Mouse (Mus musculus) cortical plate, adult 2 months (tissue): ENCODE results near the gene Cyb5r3. TPM values are rescaled to one million over a fixed set of nuclear protein-coding genes. Genes with fewer than 3 reads are reported as not detected.

ENCODE experiments used
- H3K27ac ChIP-seq: fragments of 200-500 bp; 2 replicates; pipeline ENCODE4 v1.5.1; 2012; ENCODE audit warnings: low read length, control low read depth, inconsistent platforms; ENCODE audit not compliant: insufficient read depth
- H3K4me1 ChIP-seq: fragments of 200-500 bp; 2 replicates; pipeline ENCODE4 v1.6.1; 2011; ENCODE audit warnings: low read length; ENCODE audit not compliant: control insufficient read depth, insufficient read depth
- H3K4me3 ChIP-seq: fragments of 200-500 bp; 2 replicates; pipeline ENCODE4 v1.5.1; 2011; ENCODE audit warnings: mild to moderate bottlenecking, low read length, control low read depth; ENCODE audit not compliant: insufficient read depth
- CTCF ChIP-seq: fragments of 200-500 bp; IDR thresholded peaks from 2 replicates; pipeline ENCODE4 v1.5.1; 2011; ENCODE audit warnings: mild to moderate bottlenecking, control low read depth, low read length; ENCODE audit not compliant: insufficient read depth; ENCODE audit errors: extremely low read depth
- POLR2A ChIP-seq: fragments of 200-500 bp; IDR thresholded peaks from 2 replicates; pipeline ENCODE4 v1.6.1; 2011; ENCODE audit warnings: mild to moderate bottlenecking, low read length, control low read depth; ENCODE audit not compliant: insufficient read depth; ENCODE audit errors: extremely low read depth
- polyA plus RNA-seq: library from polyadenylated mRNA; depleted of rRNA; stranded (reverse); fragments of >200 nt; gene quantifications from 2 replicates; pipeline ENCODE4 v1.2.3, GENCODE M21; 2012

The Cyb5r3 gene
- polyA plus RNA-seq, 1 experiment, result 57.0 TPM

GRCm38 (mm10) chr15:83126582-83126981 lies 45.8 kb downstream of the Cyb5r3 start:
- Histone ChIP-seq H3K4me1 (no peaks in the 10 kb centered on the region), H3K27ac (no peak overlapping the region), H3K4me3 (no peak overlapping the region)
- TF ChIP-seq CTCF (no peak), POLR2A (no peak)

DNA sequence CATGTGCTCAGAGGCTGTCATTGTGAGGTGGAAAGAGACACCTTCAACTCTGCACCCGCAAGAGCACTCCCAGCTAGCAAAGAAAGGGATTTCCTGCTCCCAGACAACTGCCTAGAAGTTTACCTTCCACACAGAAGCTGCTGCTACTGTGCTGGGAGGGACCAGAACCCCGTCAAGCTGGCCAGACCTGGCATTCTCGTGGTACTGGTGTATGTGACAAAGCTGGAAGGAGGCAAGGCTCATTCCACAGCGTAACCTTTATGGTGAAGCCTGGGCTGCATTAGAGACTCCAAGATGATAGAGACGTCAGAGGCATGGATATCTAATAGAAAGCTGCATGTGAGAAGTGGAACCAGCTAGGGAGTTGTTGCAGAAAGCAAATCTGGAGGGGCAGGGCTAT lies 47.8 kb downstream of the Cyb5r3 start:
- Histone ChIP-seq H3K4me1 (peaks cover 2% of the 10 kb centered on the region; the same call in 1 of the 2 replicates), H3K4me3 (no peak overlapping the region), H3K27ac (no peak overlapping the region)
- TF ChIP-seq POLR2A (no peak), CTCF (no peak)

DNA sequence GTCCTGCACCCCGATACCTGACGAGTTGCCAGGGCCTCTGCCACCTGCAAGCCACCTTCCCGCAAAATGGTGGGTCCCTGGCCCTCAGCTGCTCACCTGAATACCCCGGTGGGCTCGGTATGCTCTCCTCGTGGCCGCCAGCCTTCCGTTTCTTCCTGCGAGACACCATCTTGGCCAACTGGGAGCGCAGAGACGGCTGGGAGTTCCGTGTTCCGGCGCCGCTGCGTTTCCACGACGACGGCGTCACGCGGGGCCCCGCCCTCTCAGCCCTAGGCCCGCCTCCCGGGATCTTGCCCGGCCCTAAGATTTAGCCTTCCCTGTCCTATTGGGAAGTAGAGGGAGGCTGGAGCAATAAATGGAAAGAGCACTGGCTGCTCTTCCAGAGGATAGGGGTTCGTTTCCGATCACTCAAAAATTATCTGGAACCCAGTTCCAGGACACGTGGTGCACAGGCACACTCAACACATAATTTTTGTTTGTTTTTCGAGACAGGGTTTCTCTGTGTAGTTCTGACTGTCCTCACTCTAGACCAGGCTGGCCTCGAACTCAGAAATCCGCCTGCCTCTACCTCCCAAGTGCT lies 49.7 kb downstream of the Cyb5r3 start, which contains the start of gene Rrp7a:
Gene Rrp7a, minus strand, starts transcription at position 236 of the 580 bp plus-strand sequence.
- peak within 1 kb of the TSS; percentile 18; the same call in 1 of the 2 replicates for H3K27ac ChIP-seq
- TF ChIP-seq CTCF (no peak), POLR2A (peak; percentile 77)
- peaks cover 2% of the 10 kb centered on the region; the same call in 1 of the 2 replicates for H3K4me1 ChIP-seq
- H3K4me3 ChIP-seq, result peak within 1 kb of the TSS; percentile 86

DNA sequence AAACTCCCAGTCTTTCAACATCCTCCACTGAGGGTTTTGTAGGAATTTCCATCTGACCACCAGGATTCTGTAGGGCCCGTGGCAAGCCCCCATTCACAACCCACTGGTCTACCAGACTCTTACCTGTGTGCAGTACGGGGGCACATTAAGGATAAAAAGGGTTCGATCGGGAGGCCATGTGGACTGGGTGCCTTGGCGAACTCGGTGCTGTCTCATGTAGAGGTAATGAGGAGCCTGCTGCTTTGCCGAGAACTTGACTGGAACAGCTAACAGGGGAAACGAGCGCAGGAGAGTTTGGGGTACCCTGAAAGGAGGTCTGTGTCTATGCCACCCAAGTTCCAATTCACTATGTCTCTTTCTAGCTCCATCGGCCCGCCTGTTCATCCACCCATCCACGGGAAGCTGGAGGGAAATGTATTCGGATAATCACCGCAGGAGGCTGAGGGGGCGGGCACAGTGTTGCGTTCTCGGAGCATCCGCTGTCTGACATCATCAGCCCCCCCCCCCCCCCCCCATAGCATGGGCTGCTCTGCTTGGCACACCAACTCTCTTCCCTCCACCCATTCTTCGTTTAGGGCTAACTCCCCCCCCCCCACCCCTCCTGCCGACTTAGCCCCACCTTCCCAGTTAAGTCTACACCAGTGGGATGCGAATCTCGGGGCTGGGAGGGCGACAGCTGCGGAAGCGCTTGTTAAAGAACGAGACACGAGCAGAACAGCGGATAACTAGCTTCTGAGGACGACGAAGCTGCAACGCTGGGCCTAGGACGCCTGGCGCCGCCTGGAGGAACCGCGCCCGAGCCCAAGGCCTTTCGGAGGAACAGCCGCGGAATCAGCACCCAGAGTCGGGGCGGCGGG lies 50.5 kb downstream of the Cyb5r3 start:
- peak overlapping the region; percentile 86 for H3K4me3 ChIP-seq
- H3K27ac ChIP-seq, result peak overlapping the region; percentile 18; the same call in 1 of the 2 replicates
- peaks cover 2% of the 10 kb centered on the region; the same call in 1 of the 2 replicates for H3K4me1 ChIP-seq
- no peak for TF ChIP-seq POLR2A

GRCm38 (mm10) chr15:83118360-83118759 lies 54.0 kb downstream of the Cyb5r3 start:
- H3K4me1 ChIP-seq, result peaks cover 2% of the 10 kb centered on the region; the same call in 1 of the 2 replicates
- no peak overlapping the region for H3K4me3 ChIP-seq
- TF ChIP-seq CTCF (peak; percentile 55), POLR2A (no peak)
- no peak overlapping the region for H3K27ac ChIP-seq

- H3K4me1 ChIP-seq, result peaks cover 2% of the 10 kb centered on the region; the same call in 1 of the 2 replicates
- H3K4me3 ChIP-seq, result no peak overlapping the region
- TF ChIP-seq CTCF, result no peak
- TF ChIP-seq POLR2A, result no peak
- H3K27ac ChIP-seq, result no peak overlapping the region
Measured at GRCm38 (mm10) chr15:83115071-83115470, 57.3 kb downstream of the Cyb5r3 start.

DNA sequence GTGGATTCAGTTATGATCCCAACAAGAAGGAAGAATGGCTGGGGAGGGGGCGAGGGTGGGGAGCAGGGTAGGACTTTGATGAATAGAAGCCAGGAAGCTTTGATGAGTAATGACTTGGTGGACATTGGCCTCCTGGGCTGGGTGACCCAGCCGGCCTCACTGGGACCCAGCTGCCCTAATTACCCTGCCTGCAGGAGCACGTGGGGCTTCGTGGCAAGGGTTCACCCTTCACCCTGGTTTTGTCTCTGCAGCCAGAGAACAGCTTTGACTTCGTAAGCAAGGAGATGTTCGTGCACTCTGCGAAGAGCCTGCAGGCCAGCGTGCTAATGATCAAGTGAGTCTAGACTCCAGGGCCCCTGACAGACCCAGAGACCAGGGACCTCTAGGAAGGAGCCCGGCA lies 58.3 kb downstream of the Cyb5r3 start:
- Histone ChIP-seq H3K4me1 (peaks cover 2% of the 10 kb centered on the region; the same call in 1 of the 2 replicates), H3K27ac (no peak overlapping the region), H3K4me3 (no peak overlapping the region)
- TF ChIP-seq CTCF, result no peak
- TF ChIP-seq POLR2A, result no peak

- no peak overlapping the region for H3K27ac ChIP-seq
Measured at GRCm38 (mm10) chr15:83112898-83113297, 59.5 kb downstream of the Cyb5r3 start.

GRCm38 (mm10) chr15:83111874-83112273 lies 60.5 kb downstream of the Cyb5r3 start:
- Histone ChIP-seq H3K27ac (no peak overlapping the region), H3K4me3 (no peak overlapping the region), H3K4me1 (peaks cover 2% of the 10 kb centered on the region; the same call in 1 of the 2 replicates)
- no peak for TF ChIP-seq CTCF

More at GRCm38 (mm10) chr15:83112898-83113297, 59.5 kb downstream of the Cyb5r3 start:
- TF ChIP-seq POLR2A, result no peak
- peak; percentile 63 for TF ChIP-seq CTCF
- H3K4me3 ChIP-seq, result no peak overlapping the region
- peaks cover 2% of the 10 kb centered on the region; the same call in 1 of the 2 replicates for H3K4me1 ChIP-seq
